Mouse (Mus musculus): ENCODE measurements around the gene Npb. TPM values are rescaled to one million over a fixed set of nuclear protein-coding genes. Genes with fewer than 3 reads are reported as not detected.
A peak's percentile ranks its signal among the peaks of the same experiment; 100 is the strongest.

The Npb gene
- total and polyA plus RNA-seq, 2 experiments from 2014 or later, result 1.3 TPM; not detected in 1

- no peaks in the 10 kb centered on the region for H3K4me1 ChIP-seq (ENCODE audit: insufficient read depth, low read length)
- no peaks in the 10 kb centered on the region for H3K9me3 ChIP-seq (ENCODE audit: low read length)
- no peaks in the 10 kb centered on the region for H3K27me3 ChIP-seq (ENCODE audit: insufficient read depth, low read length)
- no peak overlapping the region for H3K4me2 ChIP-seq (ENCODE audit: low read depth, low read length, poor library complexity, severe bottlenecking)
- H3K36me3 ChIP-seq (ENCODE audit: insufficient read depth, low read length), result peaks cover 59% of the 10 kb centered on the region
- no peak for ATAC-seq (ENCODE audit: low FRiP score)
- TF ChIP-seq CTCF (IDR thresholded peaks at IDR 0.05), result no peak
- no peak overlapping the region for H3K9ac ChIP-seq (replicated peaks; ENCODE audit: low read length, poor library complexity, severe bottlenecking)
- no peak overlapping the region for H3K4me3 ChIP-seq (ENCODE audit: low read depth, low read length)
- H3K27ac ChIP-seq (ENCODE audit: low read depth, low read length), result no peak overlapping the region
- 38% methylated on average over 7 of the region's 8 CpGs for WGBS
- DNase-seq (ENCODE audit: low spot score), result no peak
These were observed 973 bp downstream of the Npb start for GRCm38 (mm10) chr11:120609250-120609649.

- 79% methylated on average over 9 of the region's 9 CpGs for WGBS
- no peaks in the 10 kb centered on the region for H3K4me1 ChIP-seq (ENCODE audit: insufficient read depth, low read length)
- no peak for DNase-seq (ENCODE audit: low spot score)
- H3K36me3 ChIP-seq (ENCODE audit: insufficient read depth, low read length), result peaks cover 47% of the 10 kb centered on the region
- H3K9me3 ChIP-seq (ENCODE audit: low read length), result no peaks in the 10 kb centered on the region
- H3K27me3 ChIP-seq (ENCODE audit: insufficient read depth, low read length), result no peaks in the 10 kb centered on the region
- no peak overlapping the region for H3K4me2 ChIP-seq (ENCODE audit: low read depth, low read length, poor library complexity, severe bottlenecking)
- no peak overlapping the region for H3K4me3 ChIP-seq (ENCODE audit: low read depth, low read length)
- H3K27ac ChIP-seq (ENCODE audit: low read depth, low read length), result no peak overlapping the region
- no peak for TF ChIP-seq CTCF (IDR thresholded peaks at IDR 0.05)
- H3K9ac ChIP-seq (replicated peaks; ENCODE audit: low read length, poor library complexity, severe bottlenecking), result no peak overlapping the region
- no peak for ATAC-seq (ENCODE audit: low FRiP score)
These were observed 2.3 kb downstream of the Npb start for GRCm38 (mm10) chr11:120610477-120611046.

- peak; percentile 83 for TF ChIP-seq CTCF (IDR thresholded peaks at IDR 0.05)
- Histone ChIP-seq H3K4me1 (ENCODE audit: insufficient read depth, low read length) (peaks cover 8% of the 10 kb centered on the region; the same call in 1 of the 2 replicates), H3K4me3 (ENCODE audit: low read depth, low read length) (no peak overlapping the region), H3K9me3 (ENCODE audit: low read length) (no peaks in the 10 kb centered on the region), H3K27ac (ENCODE audit: low read depth, low read length) (no peak overlapping the region), H3K9ac (replicated peaks; ENCODE audit: low read length, poor library complexity, severe bottlenecking) (no peak overlapping the region), H3K4me2 (ENCODE audit: low read depth, low read length, poor library complexity, severe bottlenecking) (no peak overlapping the region), H3K36me3 (ENCODE audit: insufficient read depth, low read length) (peaks cover 37% of the 10 kb centered on the region), H3K27me3 (ENCODE audit: insufficient read depth, low read length) (no peaks in the 10 kb centered on the region)
- peak; percentile 35; the same call in 1 of the 2 replicates for ATAC-seq (ENCODE audit: low FRiP score)
- 49% methylated on average over 6 of the region's 6 CpGs for WGBS
- DNase-seq (ENCODE audit: low spot score), result peak; percentile 78
These were observed 4.5 kb downstream of the Npb start for GRCm38 (mm10) chr11:120612763-120613162.

DNA sequence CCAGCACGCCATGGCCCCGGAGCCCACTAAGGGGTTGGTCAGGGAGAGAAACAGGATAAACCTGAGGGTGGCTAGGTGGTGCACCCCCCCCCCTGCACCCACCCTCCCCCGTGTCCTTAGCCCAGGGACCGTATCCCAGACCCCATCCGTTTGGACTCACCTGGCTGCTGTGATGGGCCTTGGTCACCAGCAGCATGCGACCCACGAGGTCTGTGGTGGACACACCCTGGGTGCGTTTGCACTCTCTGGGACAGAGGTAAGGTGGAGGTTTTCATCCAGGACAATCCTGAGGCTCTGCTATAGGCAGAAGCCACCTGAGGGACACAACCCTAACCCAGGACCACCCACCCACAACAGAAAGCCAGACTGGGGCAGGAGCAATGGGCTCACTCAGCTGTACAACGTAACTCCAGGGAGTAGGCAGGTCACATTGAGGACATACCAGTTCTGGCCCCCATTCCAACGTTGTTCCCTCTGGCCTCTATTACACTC lies 5.2 kb downstream of the Npb start:
- H3K4me3 ChIP-seq (ENCODE audit: low read depth, low read length), result no peak overlapping the region
- peaks cover 40% of the 10 kb centered on the region for H3K36me3 ChIP-seq (ENCODE audit: insufficient read depth, low read length)
- H3K4me1 ChIP-seq (ENCODE audit: insufficient read depth, low read length), result peaks cover 8% of the 10 kb centered on the region; the same call in 1 of the 2 replicates
- H3K9ac ChIP-seq (replicated peaks; ENCODE audit: low read length, poor library complexity, severe bottlenecking), result no peak overlapping the region
- no peak overlapping the region for H3K4me2 ChIP-seq (ENCODE audit: low read depth, low read length, poor library complexity, severe bottlenecking)
- WGBS, result 93% methylated on average over 10 of the region's 10 CpGs
- TF ChIP-seq CTCF (IDR thresholded peaks at IDR 0.05), result no peak
- ATAC-seq (ENCODE audit: low FRiP score) (no peak), DNase-seq (ENCODE audit: low spot score) (no peak)
- no peaks in the 10 kb centered on the region for H3K27me3 ChIP-seq (ENCODE audit: insufficient read depth, low read length)
- H3K27ac ChIP-seq (ENCODE audit: low read depth, low read length), result no peak overlapping the region
- no peaks in the 10 kb centered on the region for H3K9me3 ChIP-seq (ENCODE audit: low read length)

DNA sequence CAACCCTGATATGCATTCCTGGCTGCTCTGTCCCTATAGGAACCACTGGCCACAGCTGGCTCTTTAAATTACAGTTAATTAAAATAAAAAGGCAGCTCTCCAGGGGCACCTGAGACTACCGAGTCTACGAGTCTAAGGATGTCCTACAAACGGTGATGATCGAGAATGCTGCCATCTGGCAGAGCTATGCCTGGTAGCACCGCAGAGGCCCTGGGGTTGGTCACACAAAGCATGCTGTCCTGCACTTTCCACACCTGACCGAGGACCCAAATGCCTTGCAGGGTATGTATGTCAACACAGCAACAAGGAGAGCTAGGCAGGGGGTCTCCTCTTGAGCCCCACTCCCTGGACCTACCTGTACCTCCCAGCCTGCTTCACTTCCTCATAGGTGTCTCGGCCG lies 5.7 kb downstream of the Npb start:
- 85% methylated on average over 8 of the region's 8 CpGs for WGBS
- Histone ChIP-seq H3K4me2 (ENCODE audit: low read depth, low read length, poor library complexity, severe bottlenecking) (no peak overlapping the region), H3K27me3 (ENCODE audit: insufficient read depth, low read length) (no peaks in the 10 kb centered on the region), H3K4me3 (ENCODE audit: low read depth, low read length) (no peak overlapping the region), H3K9ac (replicated peaks; ENCODE audit: low read length, poor library complexity, severe bottlenecking) (no peak overlapping the region), H3K9me3 (ENCODE audit: low read length) (no peaks in the 10 kb centered on the region), H3K27ac (ENCODE audit: low read depth, low read length) (no peak overlapping the region), H3K36me3 (ENCODE audit: insufficient read depth, low read length) (peaks cover 45% of the 10 kb centered on the region), H3K4me1 (ENCODE audit: insufficient read depth, low read length) (peaks cover 8% of the 10 kb centered on the region; the same call in 1 of the 2 replicates)
- ATAC-seq (ENCODE audit: low FRiP score), result no peak
- no peak for DNase-seq (ENCODE audit: low spot score)
- TF ChIP-seq CTCF (IDR thresholded peaks at IDR 0.05), result no peak

- H3K9me3 ChIP-seq (ENCODE audit: low read length), result no peaks in the 10 kb centered on the region
- H3K4me3 ChIP-seq (ENCODE audit: low read depth, low read length), result no peak overlapping the region
- H3K9ac ChIP-seq (replicated peaks; ENCODE audit: low read length, poor library complexity, severe bottlenecking), result no peak overlapping the region
- no peak overlapping the region for H3K27ac ChIP-seq (ENCODE audit: low read depth, low read length)
- no peaks in the 10 kb centered on the region for H3K27me3 ChIP-seq (ENCODE audit: insufficient read depth, low read length)
- 94% methylated on average over 6 of the region's 6 CpGs for WGBS
- no peak for ATAC-seq (ENCODE audit: low FRiP score)
- TF ChIP-seq CTCF (IDR thresholded peaks at IDR 0.05), result no peak
- peaks cover 47% of the 10 kb centered on the region for H3K36me3 ChIP-seq (ENCODE audit: insufficient read depth, low read length)
- DNase-seq (ENCODE audit: low spot score), result no peak
- H3K4me1 ChIP-seq (ENCODE audit: insufficient read depth, low read length), result peaks cover 8% of the 10 kb centered on the region; the same call in 1 of the 2 replicates
- H3K4me2 ChIP-seq (ENCODE audit: low read depth, low read length, poor library complexity, severe bottlenecking), result no peak overlapping the region
These were observed 6.9 kb downstream of the Npb start for GRCm38 (mm10) chr11:120615167-120615566.
